Mouse (Mus musculus) stomach, postnatal 0 days (tissue): ENCODE data around the gene Ppp3ca.

ENCODE experiments used
- CTCF ChIP-seq: IDR thresholded peaks from 2 replicates; pipeline ENCODE4 v1.5.1; 2016; ENCODE audit warnings: antibody characterized with exemption, low read depth, mild to moderate bottlenecking, moderate library complexity
- EP300 ChIP-seq: optimal IDR thresholded peaks from 2 replicates; pipeline ENCODE3; 2016; ENCODE audit warnings: antibody characterized with exemption

GRCm38 (mm10) chr3:136969796-136970195, 299.9 kb downstream of the Ppp3ca start:
- TF ChIP-seq CTCF (no peak), EP300 (no peak)
